Mouse (Mus musculus): Measurements from ENCODE around the gene Ccdc120.

Gene Ccdc120

GRCm38 (mm10) chrX:7692862-7693261 lies 57.8 kb downstream of the Ccdc120 start:
- peak in 1 of 2 experiments; percentile 37 for DNase-seq (ENCODE audit: low spot score in 2 of 2)

- no peak for DNase-seq (ENCODE audit: low spot score in 2 of 2)
Measured at GRCm38 (mm10) chrX:7690486-7690885, 60.2 kb downstream of the Ccdc120 start.

GRCm38 (mm10) chrX:7688321-7688720 lies 62.4 kb downstream of the Ccdc120 start:
- DNase-seq (ENCODE audit: low spot score in 2 of 2): no peak
